Mouse (Mus musculus): ENCODE data around the gene Ccl9. TPM values are rescaled to one million over a fixed set of nuclear protein-coding genes. Genes with fewer than 3 reads are reported as not detected.

Ccl9 gene
- polyA plus RNA-seq, 1 experiment = 3.5 TPM

GRCm38 (mm10) chr11:83534143-83534542, 44.3 kb downstream of the Ccl9 start:
- H3K27me3 ChIP-seq (ENCODE audit: control insufficient read depth, insufficient read depth, low read length) = no peaks in the 10 kb centered on the region
- peak overlapping the region; percentile 41 for H3K27ac ChIP-seq (ENCODE audit: insufficient read depth, low read length)
- TF ChIP-seq POLR2A (IDR thresholded peaks at IDR 0.05; ENCODE audit: low read depth, low read length) (no peak), CTCF (IDR thresholded peaks at IDR 0.05; ENCODE audit: extremely low read depth, insufficient read depth, insufficient read length, insufficient replicate concordance) (no peak)
- no peak for DNase-seq (ENCODE audit: low read depth in 1 of 2, low spot score in 2 of 2)
- H3K4me3 ChIP-seq (ENCODE audit: extremely low read depth, insufficient read depth, insufficient read length) = no peak overlapping the region
- WGBS = 64% methylated on average over 8 of the region's 8 CpGs
- peaks cover 4% of the 10 kb centered on the region; the same call in 1 of the 2 replicates for H3K4me1 ChIP-seq (ENCODE audit: control insufficient read depth, insufficient read depth, insufficient read length)
- no peaks in the 10 kb centered on the region for H3K36me3 ChIP-seq (ENCODE audit: control insufficient read depth, insufficient read depth, low read length)

DNA sequence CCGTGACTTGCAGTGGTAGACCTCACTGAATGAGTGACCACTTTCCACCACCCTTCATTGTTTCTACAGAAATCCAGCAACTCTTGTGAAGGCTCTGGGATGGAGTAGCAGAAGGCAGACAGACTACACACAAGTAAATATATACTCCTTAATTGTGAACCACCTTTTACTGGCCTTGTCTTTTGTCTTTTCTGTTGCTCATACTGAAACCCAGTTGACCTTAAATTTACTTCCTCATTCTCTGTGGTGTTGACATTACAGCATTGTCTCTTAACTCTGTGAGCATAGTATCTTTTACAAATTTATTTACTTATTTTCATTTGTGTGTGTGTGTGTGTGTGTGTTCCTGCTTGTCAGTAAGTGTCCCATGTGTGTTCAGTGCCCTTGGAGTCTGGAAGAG, 45.2 kb downstream of the Ccl9 start:
- no peak overlapping the region for H3K27ac ChIP-seq (ENCODE audit: insufficient read depth, low read length)
- no peak for DNase-seq (ENCODE audit: low read depth in 1 of 2, low spot score in 2 of 2)
- peaks cover 4% of the 10 kb centered on the region; the same call in 1 of the 2 replicates for H3K4me1 ChIP-seq (ENCODE audit: control insufficient read depth, insufficient read depth, insufficient read length)
- no peaks in the 10 kb centered on the region for H3K27me3 ChIP-seq (ENCODE audit: control insufficient read depth, insufficient read depth, low read length)
- TF ChIP-seq POLR2A (IDR thresholded peaks at IDR 0.05; ENCODE audit: low read depth, low read length) = no peak
- TF ChIP-seq CTCF (IDR thresholded peaks at IDR 0.05; ENCODE audit: extremely low read depth, insufficient read depth, insufficient read length, insufficient replicate concordance) = no peak
- no peaks in the 10 kb centered on the region for H3K36me3 ChIP-seq (ENCODE audit: control insufficient read depth, insufficient read depth, low read length)
- H3K4me3 ChIP-seq (ENCODE audit: extremely low read depth, insufficient read depth, insufficient read length) = no peak overlapping the region
- 83% methylated on average over 1 of the region's 1 CpGs for WGBS

DNA sequence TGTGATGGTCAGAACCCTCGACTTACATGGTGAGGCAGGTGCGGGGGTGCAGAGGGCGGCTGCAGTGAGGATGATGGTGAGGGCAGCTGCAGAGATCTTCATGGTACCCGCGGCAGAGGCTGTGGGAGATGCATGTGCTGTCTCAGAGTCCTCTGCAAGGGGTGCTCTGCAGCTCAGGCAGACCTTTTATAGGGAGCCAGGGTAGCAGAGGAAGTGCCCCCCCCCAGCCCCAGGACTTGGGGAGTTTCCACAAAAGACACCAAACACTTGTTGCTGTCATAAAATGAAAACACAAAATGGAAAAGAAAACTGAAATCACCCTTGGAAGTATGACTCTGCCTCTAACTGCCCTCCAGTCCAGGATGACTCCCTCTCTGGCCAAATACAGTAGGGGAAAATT, 48.1 kb downstream of the Ccl9 start, which contains the start of gene Ccl5:
Gene Ccl5 (minus strand): TSS at position 159 of the 400 bp plus-strand sequence.
- WGBS = 74% methylated on average over 5 of the region's 5 CpGs
- H3K4me1 ChIP-seq (ENCODE audit: control insufficient read depth, insufficient read depth, insufficient read length) = peaks cover 4% of the 10 kb centered on the region; the same call in 1 of the 2 replicates
- H3K4me3 ChIP-seq (ENCODE audit: extremely low read depth, insufficient read depth, insufficient read length) = peak within 1 kb of the TSS; percentile 34; the same call in 1 of the 2 replicates

DNA sequence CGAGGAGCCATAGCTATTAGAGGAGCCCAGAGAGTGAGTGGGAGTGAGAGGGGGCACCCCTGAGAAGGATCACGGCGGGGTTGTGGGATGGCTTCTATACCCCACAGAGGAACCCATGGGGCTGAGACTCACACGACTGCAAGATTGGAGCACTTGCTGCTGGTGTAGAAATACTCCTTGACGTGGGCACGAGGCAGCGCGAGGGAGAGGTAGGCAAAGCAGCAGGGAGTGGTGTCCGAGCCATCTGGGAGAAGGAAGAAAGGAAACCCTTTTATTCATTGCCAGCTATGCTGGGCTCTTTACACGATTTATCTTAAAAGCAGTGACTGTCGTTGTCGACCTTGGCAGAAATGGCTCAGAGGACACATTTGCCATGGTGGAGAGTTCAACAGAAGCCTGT, 49.4 kb downstream of the Ccl9 start:
- DNase-seq (ENCODE audit: low read depth in 1 of 2, low spot score in 2 of 2) = no peak
- Histone ChIP-seq H3K36me3 (ENCODE audit: control insufficient read depth, insufficient read depth, low read length) (no peaks in the 10 kb centered on the region), H3K4me1 (ENCODE audit: control insufficient read depth, insufficient read depth, insufficient read length) (no peaks in the 10 kb centered on the region; the same call in 1 of the 2 replicates), H3K4me3 (ENCODE audit: extremely low read depth, insufficient read depth, insufficient read length) (no peak overlapping the region), H3K27me3 (ENCODE audit: control insufficient read depth, insufficient read depth, low read length) (no peaks in the 10 kb centered on the region), H3K27ac (ENCODE audit: insufficient read depth, low read length) (no peak overlapping the region)
- 95% methylated on average over 12 of the region's 12 CpGs for WGBS
- TF ChIP-seq CTCF (IDR thresholded peaks at IDR 0.05; ENCODE audit: extremely low read depth, insufficient read depth, insufficient read length, insufficient replicate concordance) = no peak
- no peak for TF ChIP-seq POLR2A (IDR thresholded peaks at IDR 0.05; ENCODE audit: low read depth, low read length)

More for the DNA sequence above, 48.1 kb downstream of the Ccl9 start, which contains the start of gene Ccl5:
- Histone ChIP-seq H3K27me3 (ENCODE audit: control insufficient read depth, insufficient read depth, low read length) (no peaks in the 10 kb centered on the region), H3K36me3 (ENCODE audit: control insufficient read depth, insufficient read depth, low read length) (no peaks in the 10 kb centered on the region), H3K27ac (ENCODE audit: insufficient read depth, low read length) (no peak within 1 kb of the TSS)
- DNase-seq (ENCODE audit: low read depth in 1 of 2, low spot score in 2 of 2) = no peak
- TF ChIP-seq POLR2A (IDR thresholded peaks at IDR 0.05; ENCODE audit: low read depth, low read length) = no peak
- no peak for TF ChIP-seq CTCF (IDR thresholded peaks at IDR 0.05; ENCODE audit: extremely low read depth, insufficient read depth, insufficient read length, insufficient replicate concordance)

Other genes starting within 250 kb of the Ccl9 start
- 0.34 and 0.64 TPM in 2 replicates for gene Rasl10b, start 169.5 kb downstream of the Ccl9 start, polyA plus RNA-seq (2012; rRNA removed)
- not detected in 2 replicates for gene Gas2l2, start 149.2 kb downstream of the Ccl9 start, polyA plus RNA-seq (2012; rRNA removed)
- gene 1700020L24Rik, start 141.0 kb downstream of the Ccl9 start, polyA plus RNA-seq (2012; rRNA removed) = 1.3 and 2.1 TPM in 2 replicates
- gene Mmp28, start 115.6 kb downstream of the Ccl9 start, polyA plus RNA-seq (2012; rRNA removed) = 6.3 and 6.4 TPM in 2 replicates
- gene Taf15, start 105.5 kb downstream of the Ccl9 start, polyA plus RNA-seq (2012; rRNA removed) = 8.9 and 11.0 TPM in 2 replicates
- 0.18 and 0.21 TPM in 2 replicates for gene Heatr9, start 56.5 kb downstream of the Ccl9 start, polyA plus RNA-seq (2012; rRNA removed)
- gene Ccl5, start 48.1 kb downstream of the Ccl9 start, polyA plus RNA-seq (2012; rRNA removed) = 519 and 769 TPM in 2 replicates
- 12.5 and 15.6 TPM in 2 replicates for gene Ccl6, start 14.5 kb upstream of the Ccl9 start, polyA plus RNA-seq (2012; rRNA removed)
- not detected in 2 replicates for gene Rpl9-ps1, start 67.0 kb upstream of the Ccl9 start, polyA plus RNA-seq (2012; rRNA removed)
- 5.9 and 7.6 TPM in 2 replicates for gene Ccl3, start 70.7 kb upstream of the Ccl9 start, polyA plus RNA-seq (2012; rRNA removed)
- 3.8 and 5.1 TPM in 2 replicates for gene Ccl4, start 83.9 kb upstream of the Ccl9 start, polyA plus RNA-seq (2012; rRNA removed)
- 4.2 and 4.8 TPM in 2 replicates for gene Wfdc17, start 125.4 kb upstream of the Ccl9 start, polyA plus RNA-seq (2012; rRNA removed)
- not detected in 2 replicates for gene Wfdc18, start 130.4 kb upstream of the Ccl9 start, polyA plus RNA-seq (2012; rRNA removed)
- 17.1 and 20.6 TPM in 2 replicates for gene Wfdc21, start 168.3 kb upstream of the Ccl9 start, polyA plus RNA-seq (2012; rRNA removed)
- 18.2 and 26.6 TPM in 2 replicates for gene Heatr6, start 175.1 kb upstream of the Ccl9 start, polyA plus RNA-seq (2012; rRNA removed)

All from spleen, adult 2 months (tissue).